Mouse (Mus musculus) mouse trophoblast stem cell (cell line): ENCODE results near the gene Shoc2.
"Not testable (repeated sequence)": the region's sequence is repeated elsewhere in the genome, so short reads cannot be mapped to it uniquely, and the experiment has no call there.

ENCODE experiments used
- in situ Hi-C, 2 experiments: fragments of 300-500 bp; cut with MseI, MboI; formaldehyde crosslinking; loops; 2 replicates in 1 of 2; 3 replicates in 1 of 2; pipeline ENCODE4 v1.15.1; 2025

The Shoc2 gene

GRCm38 (mm10) chr19:53943802-53944785 is at the start of gene Shoc2, which contains the start of gene Bbip1:
Gene Shoc2 (plus strand): TSS chr19:53944306.
Gene Bbip1 (minus strand): TSS chr19:53944627.
- in situ Hi-C loops: no loop called here

- in situ Hi-C loops: no loop called here
Measured at GRCm38 (mm10) chr19:53894538-53895121, 49.5 kb upstream of the Shoc2 start.

- in situ Hi-C loops: no loop called here
Measured at GRCm38 (mm10) chr19:53898046-53898445, 46.1 kb upstream of the Shoc2 start.

GRCm38 (mm10) chr19:53898498-53898897 is 45.6 kb upstream of the Shoc2 start:
- in situ Hi-C loops: no loop called here

- in situ Hi-C loops: no loop called here
Measured at GRCm38 (mm10) chr19:53898970-53899900, 44.9 kb upstream of the Shoc2 start.

- in situ Hi-C loops: no loop called here
Measured at GRCm38 (mm10) chr19:53899941-53900610, 44.0 kb upstream of the Shoc2 start.

- in situ Hi-C loops: no loop called here
Measured at GRCm38 (mm10) chr19:53901931-53902738, 42.0 kb upstream of the Shoc2 start.

- in situ Hi-C loops: no loop called here
Measured at GRCm38 (mm10) chr19:53902739-53903487, 41.2 kb upstream of the Shoc2 start.

GRCm38 (mm10) chr19:53903507-53904321 is 40.4 kb upstream of the Shoc2 start:
- in situ Hi-C loops: no loop called here

GRCm38 (mm10) chr19:53904833-53905480 is 39.1 kb upstream of the Shoc2 start:
- in situ Hi-C loops: no loop called here

- in situ Hi-C loops: no loop called here
Measured at GRCm38 (mm10) chr19:53906033-53906702, 37.9 kb upstream of the Shoc2 start.

GRCm38 (mm10) chr19:53906703-53907070 is 37.4 kb upstream of the Shoc2 start:
- in situ Hi-C loops: not testable (repeated sequence)

GRCm38 (mm10) chr19:53914950-53915349 is 29.2 kb upstream of the Shoc2 start:
- in situ Hi-C loops: no loop called here

- in situ Hi-C loops: no loop called here
Measured at GRCm38 (mm10) chr19:53919541-53919940, 24.6 kb upstream of the Shoc2 start.

- in situ Hi-C loops: not testable (repeated sequence)
Measured at GRCm38 (mm10) chr19:53921996-53922395, 22.1 kb upstream of the Shoc2 start.

GRCm38 (mm10) chr19:53925338-53925751 is 18.8 kb upstream of the Shoc2 start:
- in situ Hi-C loops: no loop called here

- in situ Hi-C loops: no loop called here
Measured at GRCm38 (mm10) chr19:53926705-53927104, 17.4 kb upstream of the Shoc2 start.

- in situ Hi-C loops: no loop called here
Measured at GRCm38 (mm10) chr19:53929218-53929617, 14.9 kb upstream of the Shoc2 start.
